Mouse (Mus musculus) cortical plate, adult 2 months (tissue): Measurements from ENCODE around the gene Fcnb. TPM values are rescaled to one million over a fixed set of nuclear protein-coding genes. Genes with fewer than 3 reads are reported as not detected.

ENCODE experiments used
- H3K27ac ChIP-seq: fragments of 200-500 bp; 2 replicates; pipeline ENCODE4 v1.5.1; 2012; ENCODE audit warnings: low read length, control low read depth, inconsistent platforms; ENCODE audit not compliant: insufficient read depth
- H3K4me1 ChIP-seq: fragments of 200-500 bp; 2 replicates; pipeline ENCODE4 v1.6.1; 2011; ENCODE audit warnings: low read length; ENCODE audit not compliant: control insufficient read depth, insufficient read depth
- H3K4me3 ChIP-seq: fragments of 200-500 bp; 2 replicates; pipeline ENCODE4 v1.5.1; 2011; ENCODE audit warnings: mild to moderate bottlenecking, low read length, control low read depth; ENCODE audit not compliant: insufficient read depth
- CTCF ChIP-seq: fragments of 200-500 bp; IDR thresholded peaks from 2 replicates; pipeline ENCODE4 v1.5.1; 2011; ENCODE audit warnings: mild to moderate bottlenecking, control low read depth, low read length; ENCODE audit not compliant: insufficient read depth; ENCODE audit errors: extremely low read depth
- POLR2A ChIP-seq: fragments of 200-500 bp; IDR thresholded peaks from 2 replicates; pipeline ENCODE4 v1.6.1; 2011; ENCODE audit warnings: mild to moderate bottlenecking, low read length, control low read depth; ENCODE audit not compliant: insufficient read depth; ENCODE audit errors: extremely low read depth
- polyA plus RNA-seq: library from polyadenylated mRNA; depleted of rRNA; stranded (reverse); fragments of >200 nt; gene quantifications from 2 replicates; pipeline ENCODE4 v1.2.3, GENCODE M21; 2012; rRNA removed

Gene Fcnb
- polyA plus RNA-seq: not detected in 2 replicates

DNA sequence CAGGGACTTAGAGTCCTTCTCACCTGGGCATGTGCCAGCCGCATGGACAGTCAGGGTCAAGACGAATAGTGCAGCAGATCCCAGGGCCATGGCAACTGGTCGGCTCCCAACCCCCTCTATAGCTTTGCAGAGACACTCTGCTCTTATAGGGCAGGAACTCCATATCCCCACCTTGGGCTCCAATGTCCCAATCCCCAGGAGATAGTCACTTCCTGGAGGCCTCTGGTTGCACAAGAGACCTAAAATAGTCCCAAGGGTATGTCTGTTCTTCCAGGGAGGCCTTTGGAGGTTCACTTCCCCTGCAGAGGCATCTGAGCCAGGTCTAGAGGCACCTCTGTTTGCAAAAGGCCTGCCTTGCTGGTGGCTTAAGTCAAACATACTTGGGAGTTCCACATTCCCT is at the start of gene Fcnb:
Fcnb (minus strand) TSS at position 118 of the 400 bp plus-strand sequence.
- TF ChIP-seq CTCF (no peak), POLR2A (no peak)
- no peak within 1 kb of the TSS for H3K27ac ChIP-seq
- no peaks in the 10 kb centered on the region for H3K4me1 ChIP-seq
- no peak within 1 kb of the TSS for H3K4me3 ChIP-seq

DNA sequence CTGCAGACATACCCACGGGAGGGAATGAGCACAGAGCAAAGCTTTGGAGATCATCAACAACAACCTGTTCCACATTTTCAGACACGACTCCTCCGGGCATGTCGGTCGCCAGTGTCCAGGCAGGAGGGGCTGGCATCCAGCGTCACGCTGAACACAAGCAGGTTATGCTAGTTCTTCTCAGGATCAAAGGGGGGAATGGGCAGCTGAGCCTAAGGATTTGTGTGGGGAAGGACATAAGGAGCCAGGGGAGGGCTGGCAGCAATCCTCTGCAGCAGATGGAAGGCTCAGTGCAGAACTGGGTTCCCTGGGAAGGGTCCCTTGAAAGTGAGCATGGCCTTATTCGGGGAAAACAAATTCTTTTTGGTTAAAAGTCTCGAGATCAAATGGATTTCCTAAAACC is 49.1 kb upstream of the Fcnb start:
- no peak overlapping the region for H3K4me3 ChIP-seq
- no peaks in the 10 kb centered on the region for H3K4me1 ChIP-seq
- no peak overlapping the region for H3K27ac ChIP-seq
- TF ChIP-seq POLR2A (no peak), CTCF (no peak)

DNA sequence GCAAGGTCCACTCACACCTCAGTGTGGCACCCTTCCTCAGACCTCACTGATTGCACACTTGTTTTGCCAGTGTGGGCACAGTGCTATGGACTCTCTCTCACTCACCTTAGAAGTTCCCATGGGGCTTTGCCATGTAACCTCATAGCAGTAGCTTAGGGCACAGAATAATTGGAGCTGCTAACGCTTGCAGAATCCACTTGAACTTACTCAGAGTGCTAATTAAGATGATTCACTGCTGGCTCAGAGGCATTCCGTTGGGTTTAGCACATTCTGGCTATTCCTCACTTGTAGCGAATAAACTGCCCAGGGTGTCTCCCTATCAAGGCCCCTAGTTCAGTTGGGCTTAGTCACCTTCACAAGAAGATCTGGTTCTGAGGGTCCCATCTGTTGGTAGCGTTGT is 47.4 kb upstream of the Fcnb start:
- H3K4me3 ChIP-seq: no peak overlapping the region
- no peaks in the 10 kb centered on the region for H3K4me1 ChIP-seq
- TF ChIP-seq CTCF (no peak), POLR2A (no peak)
- no peak overlapping the region for H3K27ac ChIP-seq

DNA sequence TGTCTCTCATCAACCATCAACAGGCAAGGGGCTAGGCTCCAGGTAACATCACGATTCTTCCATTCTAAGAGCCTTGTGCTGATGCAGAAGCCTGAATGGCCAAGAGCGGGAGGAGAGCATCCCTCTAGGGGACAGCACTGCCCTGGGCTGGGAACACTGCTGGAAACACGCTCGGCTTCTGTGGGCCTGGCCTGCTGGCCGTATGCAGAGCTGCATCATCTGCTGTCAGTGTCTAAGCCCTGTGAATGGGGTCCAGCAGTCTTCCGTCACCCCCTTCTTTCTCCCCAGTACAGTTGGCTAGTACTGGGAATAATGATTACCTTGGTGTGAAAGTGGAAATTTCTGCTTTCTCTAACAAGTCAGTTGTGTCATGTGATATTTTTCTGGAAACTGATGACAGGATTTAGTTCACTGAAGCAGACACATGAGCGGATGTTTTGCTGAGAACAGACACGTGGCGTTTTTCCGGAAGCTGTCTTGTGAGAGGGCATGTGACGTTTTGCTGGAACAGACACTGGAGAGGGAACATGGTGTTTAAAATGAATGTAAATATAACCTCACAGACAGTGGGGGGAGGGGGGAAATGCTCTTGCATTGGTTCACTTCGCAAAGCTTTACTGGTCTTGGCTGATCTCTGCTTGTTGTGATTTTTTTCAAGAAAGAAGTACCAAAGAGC is 42.2 kb upstream of the Fcnb start:
- H3K27ac ChIP-seq: no peak overlapping the region
- H3K4me1 ChIP-seq: peaks cover 4% of the 10 kb centered on the region; the same call in 1 of the 2 replicates
- no peak for TF ChIP-seq CTCF
- no peak for TF ChIP-seq POLR2A
- no peak overlapping the region for H3K4me3 ChIP-seq

DNA sequence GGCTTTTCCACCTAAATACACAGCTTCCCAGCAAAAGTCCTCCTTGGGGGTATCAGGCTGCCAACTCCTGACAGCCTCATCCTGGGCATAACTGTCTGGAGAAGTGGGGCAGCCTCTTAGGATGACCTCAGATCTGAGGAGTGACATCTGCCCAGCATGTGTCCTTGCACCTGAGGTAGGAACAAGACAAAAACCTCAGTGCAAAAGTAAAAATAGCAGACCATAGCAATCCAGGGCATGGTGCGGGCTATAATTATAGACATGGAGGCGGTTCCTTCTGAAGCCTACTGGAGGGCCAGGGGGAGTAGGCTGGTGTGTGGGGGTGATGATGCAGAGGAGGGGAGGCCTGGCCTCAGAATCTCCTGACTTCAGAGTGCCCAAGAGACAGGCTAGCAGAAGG is 39.2 kb upstream of the Fcnb start:
- H3K4me3 ChIP-seq: no peak overlapping the region
- peaks cover 4% of the 10 kb centered on the region; the same call in 1 of the 2 replicates for H3K4me1 ChIP-seq
- no peak overlapping the region for H3K27ac ChIP-seq
- TF ChIP-seq CTCF (no peak), POLR2A (no peak)

DNA sequence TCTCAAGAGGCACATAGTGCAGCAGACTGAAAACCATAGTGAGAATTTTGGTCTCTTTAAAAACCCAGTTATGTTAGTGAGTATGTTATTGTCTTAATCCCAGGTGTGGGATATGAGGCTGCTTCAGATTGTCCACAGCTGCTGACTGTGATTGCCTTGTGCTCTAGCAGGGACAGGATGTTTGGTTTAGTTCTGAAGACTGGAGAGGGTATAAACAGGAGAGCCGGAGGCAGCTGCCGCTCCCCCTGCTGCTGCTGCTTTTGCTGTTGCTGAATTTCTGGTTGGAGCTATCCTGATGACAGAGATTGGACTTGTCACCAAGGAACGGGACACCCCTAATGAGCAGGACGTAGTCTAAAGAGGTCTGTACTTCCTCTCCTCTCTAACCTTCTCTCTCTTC is 36.6 kb upstream of the Fcnb start:
- Histone ChIP-seq H3K27ac (no peak overlapping the region), H3K4me3 (no peak overlapping the region), H3K4me1 (peaks cover 4% of the 10 kb centered on the region; the same call in 1 of the 2 replicates)
- TF ChIP-seq CTCF (no peak), POLR2A (no peak)

DNA sequence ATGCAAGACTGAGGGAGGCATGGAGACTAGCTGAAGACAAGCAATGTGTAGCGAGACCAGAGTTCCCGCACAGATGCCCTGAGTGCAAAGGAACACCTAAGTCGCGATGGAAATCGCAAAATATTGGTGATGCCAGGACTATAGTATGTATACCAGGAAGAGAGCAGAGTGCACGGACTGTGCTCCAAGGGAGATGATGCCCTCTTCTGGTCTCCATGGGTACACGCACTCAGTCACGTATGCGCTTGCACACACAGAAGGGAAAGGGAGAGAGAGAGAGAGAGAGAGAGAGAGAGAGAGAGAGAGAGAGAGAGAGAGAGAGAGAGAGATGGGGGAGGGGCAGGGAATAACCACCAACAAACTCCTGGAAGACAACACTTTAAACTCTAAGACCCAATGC is 35.7 kb upstream of the Fcnb start:
- H3K27ac ChIP-seq: no peak overlapping the region
- peaks cover 4% of the 10 kb centered on the region; the same call in 1 of the 2 replicates for H3K4me1 ChIP-seq
- TF ChIP-seq CTCF: 0 out of 2 replicates have a peak, but pooled peaks have one; percentile 2
- TF ChIP-seq POLR2A: no peak
- no peak overlapping the region for H3K4me3 ChIP-seq

DNA sequence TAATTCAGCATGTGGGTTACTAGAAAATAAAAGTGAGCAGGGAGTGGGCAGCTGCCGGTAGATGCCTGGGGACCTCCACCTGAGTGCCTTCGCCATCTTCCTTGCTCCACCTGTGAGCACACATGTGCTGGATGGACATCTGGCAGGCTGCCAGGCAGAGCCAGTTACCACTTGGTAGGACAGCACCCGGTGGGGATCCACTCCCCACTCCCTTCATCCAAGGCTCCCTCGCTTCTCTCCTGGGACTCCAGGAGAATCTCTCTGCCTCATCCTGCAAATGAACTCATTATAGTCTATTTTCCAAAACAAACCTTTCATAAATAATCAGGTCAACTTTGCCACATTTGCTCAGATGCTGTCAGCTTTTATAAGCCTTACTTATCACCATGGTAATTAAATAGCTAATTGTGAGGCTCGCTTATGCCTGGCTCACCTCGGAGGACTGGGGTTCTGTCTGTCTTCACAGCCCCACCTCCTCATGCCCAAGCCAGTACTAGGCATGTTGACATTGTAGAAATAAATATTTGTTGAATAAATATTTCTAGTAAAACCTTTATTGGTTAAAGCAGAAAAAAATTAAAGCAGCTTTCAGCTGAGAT is 33.9 kb upstream of the Fcnb start:
- H3K4me3 ChIP-seq: no peak overlapping the region
- TF ChIP-seq POLR2A (no peak), CTCF (no peak)
- H3K27ac ChIP-seq: no peak overlapping the region
- H3K4me1 ChIP-seq: peaks cover 2% of the 10 kb centered on the region; the same call in 1 of the 2 replicates

DNA sequence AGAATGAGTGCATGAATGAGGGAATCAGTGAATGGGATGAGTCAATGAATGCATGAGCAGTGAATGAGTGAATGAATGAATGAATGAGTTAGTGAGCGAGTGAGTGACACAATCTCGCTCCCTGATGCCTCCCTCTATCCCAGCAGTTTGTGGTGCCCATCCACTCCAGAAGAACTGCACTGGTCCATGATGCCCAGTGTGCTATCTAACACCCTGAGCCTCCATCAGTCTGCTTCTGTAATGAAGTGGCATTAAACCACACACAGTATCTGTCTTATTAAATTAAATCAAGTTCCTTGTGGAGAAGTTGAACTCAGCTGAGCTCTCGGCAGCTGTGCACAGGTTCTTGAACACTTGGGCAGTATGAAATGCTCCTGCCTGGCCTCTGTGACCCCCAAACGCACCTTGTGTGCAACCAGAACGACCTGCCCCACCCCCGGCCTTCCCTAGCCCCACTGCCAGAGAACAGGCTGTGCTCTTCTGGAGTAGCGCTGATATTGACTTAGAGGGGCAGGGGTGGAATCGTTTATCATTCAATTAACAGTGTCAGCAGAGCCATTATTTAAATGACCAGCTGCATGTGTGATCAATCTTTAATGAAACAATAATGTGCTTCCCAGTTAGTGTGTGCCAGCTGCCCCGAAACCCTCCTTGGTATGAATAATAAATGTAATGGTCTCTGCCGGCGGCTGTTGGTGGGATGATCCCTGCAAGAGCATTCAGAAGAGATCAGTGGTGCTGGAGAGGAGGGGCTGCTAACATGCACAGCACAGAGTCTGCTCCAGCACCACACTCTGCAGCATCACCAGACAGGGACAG is 33.0 kb upstream of the Fcnb start:
- no peak overlapping the region for H3K4me3 ChIP-seq
- H3K4me1 ChIP-seq: no peaks in the 10 kb centered on the region
- no peak overlapping the region for H3K27ac ChIP-seq
- no peak for TF ChIP-seq CTCF
- no peak for TF ChIP-seq POLR2A

DNA sequence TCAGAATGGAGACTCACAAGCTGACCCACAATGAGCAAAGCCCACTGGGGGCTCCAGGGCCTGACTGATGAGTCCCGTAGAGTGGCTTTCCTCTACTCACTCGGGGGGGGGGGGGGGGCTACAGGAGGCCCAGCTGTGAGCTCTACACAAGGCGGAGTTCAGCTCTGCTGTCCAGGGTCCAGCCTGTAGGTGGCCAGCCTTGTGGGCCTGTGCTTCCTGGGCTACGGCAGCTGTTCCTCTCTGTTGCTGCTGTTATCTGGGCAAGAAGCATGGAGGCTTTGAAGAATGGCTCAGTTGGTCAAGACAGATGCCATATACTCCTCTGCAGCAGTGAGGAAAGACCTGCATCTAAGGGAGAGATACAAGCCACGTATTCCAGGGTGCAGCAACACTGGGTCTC is 24.1 kb upstream of the Fcnb start:
- no peak for TF ChIP-seq CTCF
- TF ChIP-seq POLR2A: no peak
- H3K4me3 ChIP-seq: no peak overlapping the region
- no peak overlapping the region for H3K27ac ChIP-seq
- H3K4me1 ChIP-seq: no peaks in the 10 kb centered on the region; the same call in 1 of the 2 replicates

DNA sequence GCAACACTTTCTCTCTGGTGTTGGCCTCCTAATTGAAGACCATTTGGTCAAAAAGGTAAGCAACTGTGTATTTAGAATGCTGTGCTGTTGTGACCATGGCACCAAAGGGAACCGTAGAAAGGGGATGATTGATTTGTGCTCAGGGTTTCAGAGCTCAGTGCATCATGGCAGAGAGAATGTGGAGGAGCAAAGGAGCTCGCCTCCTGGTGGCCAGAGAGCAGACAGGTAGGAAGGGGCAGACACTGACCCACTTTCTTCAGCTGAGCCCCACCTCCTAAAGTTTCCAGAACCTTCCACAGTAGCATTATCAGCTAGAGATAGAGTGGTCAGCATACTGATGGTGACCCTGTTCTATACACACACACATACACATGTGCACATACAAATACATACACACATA is 21.3 kb upstream of the Fcnb start:
- no peak for TF ChIP-seq POLR2A
- no peak for TF ChIP-seq CTCF
- H3K27ac ChIP-seq: no peak overlapping the region
- H3K4me1 ChIP-seq: no peaks in the 10 kb centered on the region; the same call in 1 of the 2 replicates
- H3K4me3 ChIP-seq: no peak overlapping the region
